30 mouse cellular contexts compared by ENCODE assay signal in genomic region chr5:73691723-73692520, GRCm38 (mm10). TPM values are rescaled to one million over a fixed set of nuclear protein-coding genes. Genes with fewer than 3 reads are reported as not detected.
DNase-seq lines count a peak whose midpoint lies in the region; TF ChIP-seq lines count a peak whose summit lies in the region.
"Had no signal": no experiment of that assay in that cellular context is flagged by ENCODE, and none has a peak within 500 bp of the region (broad histone marks: within the 10 kb centered on the region; RNA-seq: fewer than 3 reads in every experiment).

No protein-coding gene starts in this region.

- no peaks in the 10 kb centered on the region for H3K36me3 ChIP-seq in thymus, adult 2 months (ENCODE audit: control insufficient read depth, insufficient read depth, low read length)
- H3K36me3 ChIP-seq: heart, embryonic 15.5 days; hindbrain, embryonic 15.5 days; liver, embryonic 12.5 days; midbrain, embryonic 10.5 days had no signal

- 60% methylated on average over 15 of the region's 15 CpGs for WGBS in thymus, adult 2 months

- DNase-seq in heart, adult 11 months, result peak; percentile 90
- DNase-seq in heart, postnatal 25 days (ENCODE audit: low spot score), result no peak
- DNase-seq in Muller cell, postnatal 12 days (ENCODE audit: inconsistent ontology term), result peak; percentile 52
- peak; percentile 24 for DNase-seq in retina, postnatal 1 day
- DNase-seq in gastrocnemius, adult 18-20 months (ENCODE audit: low spot score), result no peak
- no peak for DNase-seq in adrenal gland, postnatal 25 days
- DNase-seq in thymus, adult 2 months, result no peak
- DNase-seq: B cell, adult 2 months; cerebellum, adult 11-12 months; cerebellum, postnatal 10 days; embryo, embryonic 11 days; forebrain, postnatal 0 days; gastrocnemius, postnatal 36 days; heart, postnatal 4 days; kidney, adult 8-10 months; kidney, postnatal 10 days; lung, adult 18-20 months; lung, postnatal 10 days; thymus, postnatal 25 days had no signal

- no peaks in the 10 kb centered on the region for H3K27me3 ChIP-seq in thymus, adult 2 months (ENCODE audit: control insufficient read depth, insufficient read depth, low read length)
- H3K27me3 ChIP-seq: heart, embryonic 15.5 days; hindbrain, embryonic 15.5 days; liver, embryonic 12.5 days; Patski had no signal

- peaks cover 15% of the 10 kb centered on the region; the same call in 1 of the 2 replicates for H3K4me1 ChIP-seq in embryonic fibroblast, embryonic 13.5 days (ENCODE audit: control insufficient read depth, insufficient read depth, low read length)
- no peaks in the 10 kb centered on the region for H3K4me1 ChIP-seq in thymus, adult 2 months (replicated peaks; ENCODE audit: control insufficient read depth, insufficient read depth, low read length)
- H3K4me1 ChIP-seq: hindbrain, embryonic 15.5 days; liver, embryonic 12.5 days had no signal

- TF ChIP-seq CTCF in embryonic fibroblast, embryonic 13.5 days (IDR thresholded peaks at IDR 0.05; ENCODE audit: borderline replicate concordance, insufficient read depth, low read length), result no peak
- TF ChIP-seq CTCF in thymus, adult 2 months (IDR thresholded peaks at IDR 0.05; ENCODE audit: borderline replicate concordance, control insufficient read depth, extremely low read depth, insufficient read depth, low read length, poor library complexity), result no peak

- no peak overlapping the region for H3K4me3 ChIP-seq in embryonic fibroblast, embryonic 13.5 days (ENCODE audit: insufficient read depth, low read length)
- H3K4me3 ChIP-seq in thymus, adult 2 months (ENCODE audit: control insufficient read depth, insufficient read depth, low read length), result no peak overlapping the region
- H3K4me3 ChIP-seq: heart, embryonic 15.5 days; hindbrain, embryonic 15.5 days; layer of hippocampus, adult 2 months; liver, embryonic 12.5 days; midbrain, embryonic 10.5 days had no signal

- no peak for TF ChIP-seq POLR2A in embryonic fibroblast, embryonic 13.5 days (IDR thresholded peaks at IDR 0.05; ENCODE audit: low read depth, low read length)
- TF ChIP-seq POLR2A in thymus, adult 2 months (IDR thresholded peaks at IDR 0.05; ENCODE audit: control insufficient read depth, extremely low read depth, insufficient read depth, low read length, poor library complexity), result no peak

- H3K27ac ChIP-seq in embryonic fibroblast, embryonic 13.5 days (ENCODE audit: insufficient read depth, low read length), result peak overlapping the region; percentile 49; the same call in 1 of the 2 replicates
- no peak overlapping the region for H3K27ac ChIP-seq in thymus, adult 2 months (ENCODE audit: control insufficient read depth, insufficient read depth, low read length)
- H3K27ac ChIP-seq: heart, embryonic 15.5 days; hindbrain, embryonic 15.5 days; layer of hippocampus, adult 2 months; liver, embryonic 12.5 days; midbrain, embryonic 10.5 days had no signal

- intact Hi-C loops in heart, postnatal 25 days (cut with DNase I), result no loop called here

RNA-seq across cellular contexts. Expression of gene Spata18, which starts 40.7 kb away (rescaled TPM):
- total RNA-seq in heart, postnatal 25 days (2021), result under 1 TPM; 0.42 to 0.59 TPM
- 0.25 and 0.97 TPM in 2 replicates for polyA plus RNA-seq in embryonic fibroblast, embryonic 13.5 days (2011; ENCODE audit: insufficient read length, low read depth, missing spikeins)
- under 1 TPM in 1 of 2 experiments, not detected in 1; 0.14 TPM for total RNA-seq in gastrocnemius, adult 18-20 months (2021)
- total RNA-seq in adrenal gland, postnatal 25 days (2021), result not detected in 2 replicates
- 0.19 and 0.42 TPM in 2 replicates for polyA plus RNA-seq in thymus, adult 2 months (2012; rRNA removed)
- total RNA-seq: gastrocnemius, postnatal 36 days; neutrophil, adult 5-6 weeks had no signal
- polyA plus RNA-seq: liver, embryonic 12.5 days; midbrain, embryonic 10.5 days; Patski; spleen, adult 2 months had no signal

RNA-seq across cellular contexts. Expression of gene Sgcb, which starts 44.3 kb away (rescaled TPM):
- 10 to 100 TPM; 88.1 to 93.4 TPM for total RNA-seq in heart, postnatal 25 days (2021)
- 21.4 and 31.6 TPM in 2 replicates for polyA plus RNA-seq in embryonic fibroblast, embryonic 13.5 days (2011; ENCODE audit: insufficient read length, low read depth, missing spikeins)
- total RNA-seq in gastrocnemius, adult 18-20 months (2021), result 10 to 100 TPM; 74.1 to 79.0 TPM
- 21.3 and 26.9 TPM in 2 replicates for total RNA-seq in adrenal gland, postnatal 25 days (2021)
- polyA plus RNA-seq in thymus, adult 2 months (2012; rRNA removed), result 7.6 and 8.9 TPM in 2 replicates

RNA-seq across cellular contexts. Expression of gene Lrrc66, which starts 59.6 kb away (rescaled TPM):
- total RNA-seq in heart, postnatal 25 days (2021), result under 1 TPM in 1 of 2 experiments, not detected in 1; 0.08 TPM
- not detected in 2 replicates for polyA plus RNA-seq in embryonic fibroblast, embryonic 13.5 days (2011; ENCODE audit: insufficient read length, low read depth, missing spikeins)
- total RNA-seq in gastrocnemius, adult 18-20 months (2021), result not detected
- total RNA-seq in adrenal gland, postnatal 25 days (2021), result not detected in 2 replicates
- polyA plus RNA-seq in thymus, adult 2 months (2012; rRNA removed), result 0.07 and 0.18 TPM in 2 replicates
- total RNA-seq: gastrocnemius, postnatal 36 days; layer of hippocampus, adult 2 months; neutrophil, adult 5-6 weeks had no signal
- polyA plus RNA-seq: embryonic facial prominence, embryonic 14.5 days; forebrain, postnatal 0 days; hindbrain, embryonic 15.5 days; limb, embryonic 11.5 days; Patski; spleen, adult 2 months had no signal

Comparison
In these comparisons a context has a peak if more than half of its experiments do, and no peak if none do; other contexts are left out.
1. DNase-seq: peak in heart, adult 11 months (single experiment), Muller cell, postnatal 12 days (single experiment) and retina, postnatal 1 day (single experiment); none in heart, postnatal 25 days (single experiment), gastrocnemius, adult 18-20 months (single experiment), adrenal gland, postnatal 25 days (single experiment) and thymus, adult 2 months (single experiment).